Mouse (Mus musculus) midbrain, embryonic 13.5 days (tissue): ENCODE data around the gene Vps11. TPM values are rescaled to one million over a fixed set of nuclear protein-coding genes. Genes with fewer than 3 reads are reported as not detected.
A peak's percentile ranks its signal among the peaks of the same experiment; 100 is the strongest.
"Not testable (repeated sequence)": the region's sequence is repeated elsewhere in the genome, so short reads cannot be mapped to it uniquely, and the experiment has no call there.

Experiments used
- ATAC-seq: fragments of 200-750 bp; cut with Nextera tagmentation; 2 replicates; pipeline ENCODE4 v1.8.0; 2017; ENCODE audit warnings: mild to moderate bottlenecking, moderate TSS enrichment, moderate library complexity
- H3K27ac ChIP-seq: fragments of 300-500 bp; sonication (generic); 2 replicates; pipeline ENCODE4 v1.5.1; 2015; ENCODE audit warnings: inconsistent platforms, mild to moderate bottlenecking, moderate library complexity
- H3K27me3 ChIP-seq: fragments of 300-500 bp; sonication (generic); 2 replicates; pipeline ENCODE4 v1.6.1; 2015; ENCODE audit warnings: mild to moderate bottlenecking, inconsistent platforms
- H3K36me3 ChIP-seq: fragments of 300-500 bp; sonication (generic); 2 replicates; pipeline ENCODE4 v1.6.1; 2015; ENCODE audit warnings: mild to moderate bottlenecking, inconsistent platforms
- H3K4me1 ChIP-seq: fragments of 300-500 bp; sonication (generic); replicated peaks from 2 replicates; pipeline ENCODE4 v1.6.1; 2015; ENCODE audit warnings: inconsistent platforms
- H3K4me2 ChIP-seq: fragments of 300-500 bp; sonication (generic); replicated peaks from 2 replicates; pipeline ENCODE4 v1.6.1; 2015; ENCODE audit warnings: moderate library complexity, mild to moderate bottlenecking, inconsistent platforms
- H3K4me3 ChIP-seq: fragments of 300-500 bp; sonication (generic); replicated peaks from 2 replicates; pipeline ENCODE4 v1.5.1; 2015; ENCODE audit warnings: mild to moderate bottlenecking, inconsistent platforms
- H3K9ac ChIP-seq: fragments of 300-500 bp; sonication (generic); replicated peaks from 2 replicates; pipeline ENCODE4 v1.6.1; 2015; ENCODE audit warnings: mild to moderate bottlenecking, inconsistent platforms
- H3K9me3 ChIP-seq: fragments of 300-500 bp; sonication (generic); 2 replicates; pipeline ENCODE4 v1.6.1; 2016; ENCODE audit warnings: mild to moderate bottlenecking, inconsistent platforms
- whole genome bisulfite sequencing: fragments of 180-500 bp; shearing (Covaris S2); methylation state at CpG from one replicate; pipeline ENCODE4 v1.1.7; 2015; 5-methylcytosine and 5-hydroxymethylcytosine counted together
- polyA plus RNA-seq: library from polyadenylated mRNA; unstranded; fragments of >200 nt; fragmentation: Nextera tagmentation; extraction: Ambion mirVana; gene quantifications from 2 replicates; pipeline ENCODE4 v1.2.1, GENCODE M21; 2015

Vps11 gene
- 41.2 and 41.6 TPM in 2 replicates for polyA plus RNA-seq

- Histone ChIP-seq H3K36me3 (peaks cover 31% of the 10 kb centered on the region), H3K4me3 (peak within 1 kb of the TSS; percentile 96), H3K4me1 (peaks cover 14% of the 10 kb centered on the region), H3K9ac (peak within 1 kb of the TSS; percentile 93), H3K27me3 (no peaks in the 10 kb centered on the region), H3K4me2 (peak within 1 kb of the TSS; percentile 82), H3K9me3 (no peaks in the 10 kb centered on the region), H3K27ac (peak within 1 kb of the TSS; percentile 72)
- peak; percentile 96 for ATAC-seq
- WGBS: 1% methylated on average over 44 of the region's 44 CpGs
Measured at GRCm38 (mm10) chr9:44361190-44361917, at the start of gene Vps11. TSS of gene Vps11 (minus strand) at chr9:44361670.

GRCm38 (mm10) chr9:44410647-44411336 is 49.3 kb upstream of the Vps11 start:
- Histone ChIP-seq H3K4me1 (peaks cover 22% of the 10 kb centered on the region), H3K4me2 (no peak overlapping the region), H3K4me3 (no peak overlapping the region), H3K9me3 (no peaks in the 10 kb centered on the region), H3K27ac (no peak overlapping the region), H3K27me3 (no peaks in the 10 kb centered on the region), H3K9ac (no peak overlapping the region), H3K36me3 (peaks cover 58% of the 10 kb centered on the region)
- WGBS: 90% methylated on average over 2 of the region's 2 CpGs
- ATAC-seq: no peak

- not testable (repeated sequence) for H3K9me3 ChIP-seq, ATAC-seq, H3K27ac ChIP-seq, H3K9ac ChIP-seq, H3K27me3 ChIP-seq
- 88% methylated on average over 9 of the region's 9 CpGs for WGBS
- H3K4me1 ChIP-seq: peaks cover 39% of the 10 kb centered on the region
- peak overlapping the region; percentile 75 for H3K4me3 ChIP-seq
- peak overlapping the region; percentile 81 for H3K4me2 ChIP-seq
- H3K36me3 ChIP-seq: peaks cover 65% of the 10 kb centered on the region
Measured at GRCm38 (mm10) chr9:44408693-44409092, 47.2 kb upstream of the Vps11 start.

- WGBS: under 1% methylated on average over 24 of the region's 24 CpGs
- H3K27ac ChIP-seq: peak overlapping the region; percentile 94
- ATAC-seq: no peak
Measured at GRCm38 (mm10) chr9:44407752-44408097, 46.3 kb upstream of the Vps11 start.

GRCm38 (mm10) chr9:44406906-44407751 is 45.7 kb upstream of the Vps11 start, which contains the start of the genes Rps25 and Trappc4:
TSS of gene Rps25 (plus strand) at chr9:44407139.
TSS of gene Trappc4 (minus strand) at chr9:44407600.
- peak within 1 kb of the TSS; percentile 94 for H3K27ac ChIP-seq
- H3K27me3 ChIP-seq: no peaks in the 10 kb centered on the region
- H3K4me2 ChIP-seq: peak within 1 kb of the TSS; percentile 81
- peak; percentile 98 for ATAC-seq
- H3K4me3 ChIP-seq: peak within 1 kb of the TSS; percentile 75
- H3K4me1 ChIP-seq: peaks cover 41% of the 10 kb centered on the region
- H3K9me3 ChIP-seq: no peaks in the 10 kb centered on the region
- WGBS: under 1% methylated on average over 51 of the region's 51 CpGs
- peak within 1 kb of the TSS; percentile 84 for H3K9ac ChIP-seq
- H3K36me3 ChIP-seq: peaks cover 67% of the 10 kb centered on the region

More at GRCm38 (mm10) chr9:44407752-44408097, 46.3 kb upstream of the Vps11 start:
- H3K9ac ChIP-seq: peak overlapping the region; percentile 84
- H3K36me3 ChIP-seq: peaks cover 67% of the 10 kb centered on the region
- H3K4me3 ChIP-seq: peak overlapping the region; percentile 75
- no peaks in the 10 kb centered on the region for H3K27me3 ChIP-seq
- H3K4me1 ChIP-seq: peaks cover 41% of the 10 kb centered on the region
- peak overlapping the region; percentile 81 for H3K4me2 ChIP-seq
- H3K9me3 ChIP-seq: no peaks in the 10 kb centered on the region

GRCm38 (mm10) chr9:44405011-44405410 is 43.5 kb upstream of the Vps11 start:
- Histone ChIP-seq H3K4me1 (peaks cover 41% of the 10 kb centered on the region), H3K36me3 (peaks cover 67% of the 10 kb centered on the region)
- no peak for ATAC-seq

GRCm38 (mm10) chr9:44401081-44401480 is 39.6 kb upstream of the Vps11 start:
- H3K4me1 ChIP-seq: peaks cover 47% of the 10 kb centered on the region
- H3K4me3 ChIP-seq: no peak overlapping the region
- H3K27ac ChIP-seq: no peak overlapping the region
- peaks cover 70% of the 10 kb centered on the region for H3K36me3 ChIP-seq
- H3K27me3 ChIP-seq: no peaks in the 10 kb centered on the region
- H3K9ac ChIP-seq: no peak overlapping the region
- no peak for ATAC-seq
- WGBS: 87% methylated on average over 4 of the region's 4 CpGs
- H3K4me2 ChIP-seq: no peak overlapping the region
- no peaks in the 10 kb centered on the region for H3K9me3 ChIP-seq

More at GRCm38 (mm10) chr9:44405011-44405410, 43.5 kb upstream of the Vps11 start:
- Histone ChIP-seq H3K9me3 (no peaks in the 10 kb centered on the region), H3K4me3 (no peak overlapping the region), H3K4me2 (no peak overlapping the region), H3K27ac (no peak overlapping the region), H3K27me3 (no peaks in the 10 kb centered on the region), H3K9ac (no peak overlapping the region)
- WGBS: 86% methylated on average over 3 of the region's 3 CpGs

- Histone ChIP-seq H3K4me1 (peaks cover 36% of the 10 kb centered on the region), H3K27ac (no peak overlapping the region), H3K9ac (no peak overlapping the region), H3K4me2 (no peak overlapping the region), H3K36me3 (peaks cover 64% of the 10 kb centered on the region), H3K4me3 (no peak overlapping the region), H3K9me3 (no peaks in the 10 kb centered on the region), H3K27me3 (no peaks in the 10 kb centered on the region)
- 94% methylated on average over 6 of the region's 6 CpGs for WGBS
- ATAC-seq: no peak
Measured at GRCm38 (mm10) chr9:44399795-44400114, 38.3 kb upstream of the Vps11 start.

GRCm38 (mm10) chr9:44399114-44399794 is 37.8 kb upstream of the Vps11 start:
- H3K36me3 ChIP-seq: peaks cover 59% of the 10 kb centered on the region
- H3K4me3 ChIP-seq: no peak overlapping the region
- peak overlapping the region; percentile 83; the same call in 1 of the 2 replicates for H3K9ac ChIP-seq

GRCm38 (mm10) chr9:44398551-44398950 is 37.1 kb upstream of the Vps11 start:
- ATAC-seq: no peak
- 83% methylated on average over 9 of the region's 9 CpGs for WGBS
- 0 out of 2 replicates have a peak overlapping the region, but pooled peaks have one; percentile 75 for H3K4me3 ChIP-seq
- no peaks in the 10 kb centered on the region for H3K9me3 ChIP-seq
- peaks cover 52% of the 10 kb centered on the region for H3K36me3 ChIP-seq
- no peaks in the 10 kb centered on the region for H3K27me3 ChIP-seq
- peak overlapping the region; percentile 83 for H3K9ac ChIP-seq
- H3K4me2 ChIP-seq: peak overlapping the region; percentile 84
- H3K4me1 ChIP-seq: peaks cover 29% of the 10 kb centered on the region
- H3K27ac ChIP-seq: no peak overlapping the region

More at GRCm38 (mm10) chr9:44399114-44399794, 37.8 kb upstream of the Vps11 start:
- 82% methylated on average over 13 of the region's 13 CpGs for WGBS
- ATAC-seq: no peak
- H3K4me1 ChIP-seq: peaks cover 33% of the 10 kb centered on the region
- no peaks in the 10 kb centered on the region for H3K27me3 ChIP-seq
- H3K27ac ChIP-seq: no peak overlapping the region
- H3K9me3 ChIP-seq: no peaks in the 10 kb centered on the region
- peak overlapping the region; percentile 84; the same call in 1 of the 2 replicates for H3K4me2 ChIP-seq

GRCm38 (mm10) chr9:44398087-44398486 is 36.6 kb upstream of the Vps11 start:
- peak overlapping the region; percentile 84 for H3K4me2 ChIP-seq
- peaks cover 47% of the 10 kb centered on the region for H3K36me3 ChIP-seq
- H3K9me3 ChIP-seq: no peaks in the 10 kb centered on the region
- no peaks in the 10 kb centered on the region for H3K27me3 ChIP-seq
- 12% methylated on average over 4 of the region's 4 CpGs for WGBS
- peak overlapping the region; percentile 75 for H3K4me3 ChIP-seq
- H3K27ac ChIP-seq: peak overlapping the region; percentile 4; the same call in 1 of the 2 replicates
- H3K9ac ChIP-seq: peak overlapping the region; percentile 83
- peaks cover 28% of the 10 kb centered on the region for H3K4me1 ChIP-seq
- no peak for ATAC-seq
